ENCODE assay signal across 14 mouse cellular contexts in the genomic region with DNA sequence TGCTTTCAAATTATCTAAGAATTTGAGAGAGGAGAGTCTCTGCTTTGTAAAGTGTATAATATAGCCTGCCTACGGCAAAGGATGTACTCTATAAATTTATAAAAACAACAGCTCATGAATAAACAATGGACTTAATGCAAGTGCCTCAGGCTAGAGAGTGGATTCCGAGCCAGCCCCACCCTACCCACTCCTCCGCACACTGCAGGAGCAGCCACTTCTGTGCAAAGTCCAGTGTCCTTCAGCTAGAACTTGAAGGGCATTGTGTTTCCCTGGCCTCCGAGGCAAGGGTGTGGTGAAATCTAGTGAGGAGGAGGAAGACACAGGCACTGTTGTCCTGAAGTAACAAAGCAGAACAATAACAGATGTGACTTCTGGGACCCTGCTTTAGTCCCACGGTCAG.
DNase-seq lines count a peak whose midpoint lies in the region; ATAC-seq lines count a peak whose summit lies in the region.
"Had no signal": no experiment of that assay in that cellular context is flagged by ENCODE, and none has a peak within 500 bp of the region (broad histone marks: within the 10 kb centered on the region; RNA-seq: fewer than 3 reads in every experiment).

No protein-coding gene starts in this region.

- no peak overlapping the region for H3K9ac ChIP-seq in kidney, embryonic 14.5 days (ENCODE audit: low read depth, low read length)
- H3K9ac ChIP-seq in intestine, embryonic 16.5 days (ENCODE audit: low read depth, low read length): no peak overlapping the region
- H3K9ac ChIP-seq: hindbrain, embryonic 12.5 days; liver, embryonic 15.5 days had no signal

- H3K4me2 ChIP-seq in kidney, embryonic 14.5 days (replicated peaks; ENCODE audit: low read depth, low read length): no peak overlapping the region
- H3K4me2 ChIP-seq in intestine, embryonic 16.5 days (ENCODE audit: low read depth, low read length): no peak overlapping the region
- H3K4me2 ChIP-seq: hindbrain, embryonic 12.5 days; liver, embryonic 15.5 days; midbrain, embryonic 11.5 days had no signal

- DNase-seq in kidney, adult 11 months: peak; percentile 26
- peak; percentile 21 for DNase-seq in kidney, postnatal 10 days
- peak; percentile 56 for DNase-seq in lung, postnatal 36 days
- no peak for DNase-seq in cerebellum, adult 8-10 months
- no peak for DNase-seq in spleen, adult 18-20 months
- DNase-seq in thymus, adult 18-20 months: no peak
- DNase-seq: cerebellum, adult 9-11 months; right cerebral cortex, postnatal 4 days had no signal

- ATAC-seq in kidney, embryonic 14.5 days (ENCODE audit: low FRiP score, low TSS enrichment): no peak
- ATAC-seq in intestine, embryonic 16.5 days: peak; percentile 70; the same call in 1 of the 2 replicates
- ATAC-seq: forebrain, embryonic 16.5 days had no signal

- no peak overlapping the region for H3K27ac ChIP-seq in kidney, embryonic 14.5 days (ENCODE audit: low read depth, low read length)
- no peak overlapping the region for H3K27ac ChIP-seq in intestine, embryonic 16.5 days (ENCODE audit: low read length)
- H3K27ac ChIP-seq: hindbrain, embryonic 12.5 days; liver, embryonic 15.5 days had no signal

- H3K4me1 ChIP-seq in kidney, embryonic 14.5 days (ENCODE audit: control insufficient read depth, insufficient read depth, low read length): peaks cover 3% of the 10 kb centered on the region
- H3K4me1 ChIP-seq in intestine, embryonic 16.5 days (ENCODE audit: control insufficient read depth, insufficient read depth, low read length): peaks cover 7% of the 10 kb centered on the region; the same call in 1 of the 2 replicates
- H3K4me1 ChIP-seq: liver, embryonic 15.5 days had no signal

- peaks cover 6% of the 10 kb centered on the region; the same call in 1 of the 2 replicates for H3K9me3 ChIP-seq in kidney, embryonic 14.5 days (ENCODE audit: control insufficient read depth, low read length)
- no peaks in the 10 kb centered on the region for H3K9me3 ChIP-seq in intestine, embryonic 16.5 days (ENCODE audit: control insufficient read depth, low read length)
- H3K9me3 ChIP-seq: hindbrain, embryonic 12.5 days; liver, embryonic 15.5 days had no signal

- H3K27me3 ChIP-seq in kidney, embryonic 14.5 days (ENCODE audit: control insufficient read depth, insufficient read depth, low read length): no peaks in the 10 kb centered on the region
- H3K27me3 ChIP-seq in intestine, embryonic 16.5 days (replicated peaks; ENCODE audit: control insufficient read depth, insufficient read depth, low read length): no peaks in the 10 kb centered on the region
- H3K27me3 ChIP-seq: liver, embryonic 15.5 days had no signal

- no peak overlapping the region for H3K4me3 ChIP-seq in kidney, embryonic 14.5 days (ENCODE audit: low read length)
- no peak overlapping the region for H3K4me3 ChIP-seq in intestine, embryonic 16.5 days (ENCODE audit: low read length)
- H3K4me3 ChIP-seq: hindbrain, embryonic 12.5 days; liver, embryonic 15.5 days had no signal

- WGBS in kidney, embryonic 14.5 days: 28% methylated on average over 5 of the region's 5 CpGs
- WGBS in intestine, embryonic 16.5 days: 35% methylated on average over 5 of the region's 5 CpGs

- H3K36me3 ChIP-seq in kidney, embryonic 14.5 days (ENCODE audit: control insufficient read depth, insufficient read depth, low read length): no peaks in the 10 kb centered on the region
- H3K36me3 ChIP-seq in intestine, embryonic 16.5 days (ENCODE audit: control insufficient read depth, insufficient read depth, low read length): no peaks in the 10 kb centered on the region
- H3K36me3 ChIP-seq: hindbrain, embryonic 12.5 days; liver, embryonic 15.5 days had no signal

Comparison
In these comparisons a context has a peak if more than half of its experiments do, and no peak if none do; other contexts are left out.
1. DNase-seq: peak in kidney, adult 11 months (single experiment), kidney, postnatal 10 days (single experiment) and lung, postnatal 36 days (single experiment); none in cerebellum, adult 8-10 months (single experiment), spleen, adult 18-20 months (0 of 2) and thymus, adult 18-20 months (0 of 2).